Mouse (Mus musculus): ENCODE measurements around the gene Lgr5.

DNA sequence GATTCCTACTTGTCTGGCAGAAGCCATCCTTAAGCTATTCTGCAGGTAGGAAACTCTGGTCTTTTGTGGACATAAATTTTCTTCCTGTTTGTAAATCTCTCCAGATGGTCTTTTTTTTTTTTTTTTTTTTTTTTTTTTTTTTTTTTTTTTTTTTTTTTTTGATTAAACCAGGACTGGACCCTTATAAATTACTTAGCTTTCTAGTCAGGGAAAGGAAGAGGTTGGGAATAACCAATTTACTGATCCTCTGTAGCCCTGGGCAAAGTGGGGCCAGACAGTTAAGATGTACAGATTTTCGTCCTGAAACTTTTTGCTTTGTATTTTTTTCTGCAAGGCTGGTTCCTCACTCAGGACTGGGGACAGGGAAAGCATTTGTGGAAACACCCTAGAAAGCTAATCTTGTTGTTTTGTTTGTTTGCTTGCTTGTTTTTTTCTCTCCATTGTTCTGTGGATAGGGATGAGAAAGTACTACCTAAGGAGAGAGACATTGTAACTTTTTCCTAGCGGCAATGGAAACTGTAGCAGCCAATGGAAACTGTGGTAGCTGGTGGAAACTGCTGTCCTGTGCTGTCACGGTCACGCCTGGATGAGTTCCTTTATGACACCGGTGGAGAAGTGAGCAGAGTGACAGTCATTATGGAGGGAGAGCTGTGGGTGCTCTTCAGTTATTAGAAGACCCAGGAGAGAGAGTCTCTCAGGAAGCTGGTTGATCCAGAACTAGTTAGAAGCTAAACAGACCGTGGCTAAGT is 114.2 kb downstream of the Lgr5 start:
- no peak for TF ChIP-seq EP300 (IDR thresholded peaks at IDR 0.05)
- no peak for TF ChIP-seq CTCF (IDR thresholded peaks at IDR 0.05)
